Mouse (Mus musculus): ENCODE data around the gene Phtf2.

Phtf2 gene

GRCm38 (mm10) chr5:20864216-20864969 is 17.5 kb downstream of the Phtf2 start:
- no peak for DNase-seq

GRCm38 (mm10) chr5:20861901-20862300 is 20.0 kb downstream of the Phtf2 start:
- DNase-seq = no peak

GRCm38 (mm10) chr5:20860565-20860964 is 21.4 kb downstream of the Phtf2 start:
- DNase-seq = no peak

GRCm38 (mm10) chr5:20858404-20858803 is 23.5 kb downstream of the Phtf2 start:
- DNase-seq = no peak

- no peak for DNase-seq
Observed at GRCm38 (mm10) chr5:20855066-20855465, 26.9 kb downstream of the Phtf2 start.

DNA sequence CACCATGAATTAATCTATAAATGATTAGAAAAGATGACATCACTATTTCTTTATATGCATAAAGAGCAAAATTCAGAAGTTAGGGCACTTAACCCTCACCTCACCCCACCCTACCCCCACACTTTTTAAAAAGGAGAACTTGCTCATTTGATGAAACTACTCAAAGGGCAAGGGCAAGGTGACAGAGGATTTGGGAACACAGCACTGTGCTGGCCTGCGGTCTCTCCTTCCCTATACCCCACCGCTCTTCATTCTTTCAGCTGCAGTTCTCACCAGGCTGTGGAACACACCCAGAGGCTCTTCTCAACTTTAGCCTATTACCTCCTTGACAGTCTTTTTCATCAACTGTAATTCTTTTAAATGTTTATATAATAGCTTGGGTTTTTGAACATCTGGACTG is 34.9 kb downstream of the Phtf2 start:
- no peak for DNase-seq

GRCm38 (mm10) chr5:20843816-20844215 is 38.1 kb downstream of the Phtf2 start:
- no peak for DNase-seq

- no peak for DNase-seq
Observed at GRCm38 (mm10) chr5:20843405-20843804, 38.5 kb downstream of the Phtf2 start.

- DNase-seq = no peak
Observed at GRCm38 (mm10) chr5:20837082-20837481, 44.8 kb downstream of the Phtf2 start.

GRCm38 (mm10) chr5:20834399-20834798 is 47.5 kb downstream of the Phtf2 start:
- DNase-seq = no peak

DNA sequence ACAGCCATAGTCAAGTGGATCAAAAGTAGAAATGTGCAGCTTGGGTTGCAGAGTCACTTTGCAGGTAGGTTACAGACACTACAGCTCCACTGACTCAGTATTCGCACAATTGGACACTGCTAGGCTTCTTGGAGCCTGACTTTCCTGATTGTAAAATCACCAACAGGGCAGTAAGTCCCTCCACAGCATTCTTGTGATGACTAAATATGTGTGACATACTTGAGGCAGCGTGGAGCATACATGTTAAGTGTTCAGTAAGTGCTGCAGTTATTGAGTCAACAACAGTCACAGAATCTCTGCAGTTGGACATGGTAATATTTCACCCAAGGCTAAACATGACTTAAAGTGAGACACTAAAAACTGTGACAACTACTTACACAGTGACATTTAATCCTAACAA is 50.5 kb downstream of the Phtf2 start:
- no peak for DNase-seq

DNA sequence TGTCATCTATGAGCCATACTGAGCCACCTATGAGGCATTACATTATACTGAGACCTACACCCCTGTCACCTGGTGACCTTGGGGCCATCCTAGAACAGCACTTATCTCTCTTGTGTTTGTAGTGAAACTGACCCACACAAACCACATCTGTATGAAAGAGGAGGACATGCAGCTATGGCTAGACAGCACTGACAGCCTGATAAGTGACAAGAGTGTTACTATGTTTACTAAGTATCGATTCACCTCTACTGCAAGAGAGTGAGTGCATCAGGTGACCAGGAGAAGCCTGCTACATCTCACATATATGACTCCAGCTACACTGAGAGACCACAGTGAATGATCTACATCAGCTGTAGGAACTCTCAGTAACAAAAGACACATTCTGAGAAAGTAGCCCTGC is 51.2 kb downstream of the Phtf2 start:
- no peak for DNase-seq

- no peak for DNase-seq
Observed at GRCm38 (mm10) chr5:20821647-20822046, 60.3 kb downstream of the Phtf2 start.

DNA sequence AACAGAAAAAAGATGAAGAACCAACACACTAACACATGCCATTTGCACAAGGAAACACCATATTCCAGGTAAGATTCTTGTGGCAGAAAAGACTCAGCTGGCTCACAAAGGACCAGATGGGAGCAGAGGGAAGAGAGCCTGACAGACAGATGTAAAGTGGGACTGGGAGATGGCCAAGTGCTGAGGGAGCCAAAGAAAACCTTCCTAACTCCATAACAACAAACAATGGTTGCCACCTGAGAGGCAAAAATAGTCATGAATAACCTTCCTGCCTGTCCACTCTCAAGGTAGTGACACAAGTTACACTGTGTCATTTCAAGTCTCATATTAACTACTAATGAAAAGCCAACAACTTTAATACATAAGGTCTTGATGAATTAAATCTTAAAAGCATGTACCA is 60.8 kb downstream of the Phtf2 start:
- DNase-seq = no peak

- no peak for DNase-seq
Observed at GRCm38 (mm10) chr5:20815094-20815493, 66.8 kb downstream of the Phtf2 start.

DNA sequence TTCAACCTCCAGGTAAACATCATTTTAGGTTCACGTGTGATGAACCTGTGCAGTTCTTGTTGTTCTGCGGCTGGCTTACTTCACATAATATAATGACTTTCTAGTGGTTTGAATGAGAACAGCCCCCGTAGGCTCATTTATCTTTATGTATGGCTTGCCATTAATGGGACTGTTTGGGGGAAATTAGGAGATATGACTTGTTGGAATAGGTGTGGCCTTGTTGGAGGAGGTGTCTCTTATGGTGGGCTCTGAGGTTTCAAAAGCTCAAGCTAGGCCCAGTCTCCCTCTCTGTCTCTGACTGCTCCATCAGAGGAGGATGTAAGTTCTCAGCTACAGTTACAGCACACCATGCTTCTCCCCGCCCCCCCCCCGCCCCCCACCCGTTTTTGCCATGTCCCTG is 71.5 kb downstream of the Phtf2 start:
- no peak for DNase-seq

GRCm38 (mm10) chr5:20795932-20796331 is 86.0 kb downstream of the Phtf2 start:
- DNase-seq = no peak

GRCm38 (mm10) chr5:20791793-20792554 is 90.0 kb downstream of the Phtf2 start:
- no peak for DNase-seq

GRCm38 (mm10) chr5:20786471-20786870 is 95.5 kb downstream of the Phtf2 start:
- peak; percentile 10 for DNase-seq

DNA sequence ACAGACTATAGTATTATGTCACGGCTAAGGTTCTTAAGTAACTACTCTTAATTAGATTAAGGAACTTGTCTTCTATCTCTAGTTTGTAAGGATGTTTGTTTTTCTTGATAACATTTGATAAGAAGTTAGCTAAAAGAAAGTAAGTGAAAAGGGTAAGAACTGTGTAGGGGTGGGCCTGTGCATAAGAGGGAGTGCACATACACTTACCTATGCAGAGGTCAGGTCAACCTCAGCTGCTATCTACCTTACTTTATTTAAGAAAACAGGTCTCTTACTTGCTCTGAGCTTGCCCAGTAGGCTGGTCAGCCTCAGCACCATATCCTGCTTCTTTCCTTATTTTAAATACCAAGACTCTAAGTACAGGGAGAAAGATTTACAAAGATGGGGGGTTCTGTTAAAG is 100.8 kb downstream of the Phtf2 start:
- no peak for DNase-seq

- no peak for DNase-seq
Observed at GRCm38 (mm10) chr5:20779191-20779590, 102.7 kb downstream of the Phtf2 start.

DNA sequence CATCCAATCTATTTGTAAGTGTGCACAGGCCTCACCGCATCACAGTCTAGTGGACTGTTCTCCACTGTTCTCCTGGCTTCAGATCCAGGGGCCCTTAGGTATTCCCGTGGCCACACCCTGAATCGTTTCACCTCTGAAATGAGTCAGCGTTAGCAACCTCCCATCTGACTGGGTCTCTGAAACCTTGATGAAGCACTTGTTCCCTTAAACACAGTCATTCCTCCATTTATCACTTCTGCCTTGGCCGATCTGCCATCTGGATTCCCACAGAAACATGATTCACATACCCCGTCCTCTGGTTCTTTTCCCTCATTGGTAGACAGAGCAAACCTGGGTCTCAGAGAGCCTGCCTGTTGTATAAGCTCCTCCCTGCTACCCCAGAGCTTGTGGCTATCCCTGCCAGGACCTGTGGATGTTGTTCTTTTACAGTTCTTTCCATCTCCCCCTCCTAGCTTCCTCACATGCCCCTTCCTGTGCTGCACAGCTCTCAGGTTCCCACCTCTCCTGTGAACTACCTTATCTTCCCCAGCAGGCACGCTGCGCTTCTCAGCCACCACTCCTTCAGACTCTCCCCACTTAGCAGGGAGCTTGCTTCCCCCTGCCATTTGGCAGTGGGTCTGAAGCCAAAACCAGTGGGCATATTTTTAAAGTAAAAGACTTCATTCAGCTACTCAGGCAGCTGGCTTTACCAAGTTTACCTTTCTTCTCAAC is 103.5 kb downstream of the Phtf2 start:
- DNase-seq = no peak

GRCm38 (mm10) chr5:20773341-20773740 is 108.6 kb downstream of the Phtf2 start:
- DNase-seq = no peak
